Mouse (Mus musculus) lung, postnatal 10 days (tissue): ENCODE data around the gene Nipal3.

Experiments
- DNase-seq: peaks from one replicate; pipeline ENCODE4 v3.0.0; 2021

Gene Nipal3

DNA sequence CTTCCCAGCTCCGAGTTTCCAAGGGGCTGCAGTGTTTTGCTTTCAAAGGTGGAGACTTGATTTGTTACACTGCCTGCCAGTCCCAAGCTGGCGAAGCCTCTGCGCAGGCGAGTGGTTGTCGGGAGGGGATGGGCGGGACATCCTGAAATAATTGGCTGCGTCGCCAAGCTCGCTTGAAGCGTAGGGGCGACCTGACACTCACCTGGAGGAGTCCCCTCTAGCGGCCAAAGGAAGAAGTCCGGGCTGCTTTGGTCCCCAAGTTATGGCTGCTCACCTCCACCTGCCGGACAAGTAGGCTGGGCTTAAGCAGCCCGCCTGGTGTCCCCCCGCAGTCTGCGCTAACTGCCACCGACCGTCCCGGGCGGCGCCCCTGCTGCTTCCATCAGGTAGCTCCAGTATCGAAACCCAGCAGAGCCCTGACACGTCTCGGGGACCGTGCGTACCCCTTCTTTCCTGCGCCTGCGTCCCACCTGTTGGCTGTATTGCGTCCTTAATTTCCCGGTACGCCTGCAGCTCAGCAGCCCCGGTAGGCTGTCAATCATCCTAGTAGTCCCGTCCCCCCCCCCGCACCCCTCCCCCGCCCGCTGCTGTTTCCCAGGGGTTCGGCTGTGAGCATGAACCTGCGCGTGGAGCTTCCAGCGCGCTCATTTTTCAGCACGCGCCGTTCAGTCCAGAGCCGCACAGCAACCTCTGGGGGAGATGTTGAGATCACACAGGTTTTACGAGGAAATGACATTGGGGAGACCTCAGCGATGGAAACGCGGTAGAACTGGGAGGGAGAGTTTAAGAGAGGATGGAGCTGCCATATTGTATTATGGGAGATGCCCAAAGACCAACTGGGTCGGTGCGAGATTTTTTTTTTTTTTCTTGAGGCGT, at the start of gene Nipal3, which contains the start of gene Stpg1:
Gene Nipal3, minus strand, starts transcription at position 518 of the 876 bp plus-strand sequence.
Gene Stpg1, plus strand, starts transcription at position 270 of the 876 bp plus-strand sequence.
- peak; percentile 94 for DNase-seq

DNA sequence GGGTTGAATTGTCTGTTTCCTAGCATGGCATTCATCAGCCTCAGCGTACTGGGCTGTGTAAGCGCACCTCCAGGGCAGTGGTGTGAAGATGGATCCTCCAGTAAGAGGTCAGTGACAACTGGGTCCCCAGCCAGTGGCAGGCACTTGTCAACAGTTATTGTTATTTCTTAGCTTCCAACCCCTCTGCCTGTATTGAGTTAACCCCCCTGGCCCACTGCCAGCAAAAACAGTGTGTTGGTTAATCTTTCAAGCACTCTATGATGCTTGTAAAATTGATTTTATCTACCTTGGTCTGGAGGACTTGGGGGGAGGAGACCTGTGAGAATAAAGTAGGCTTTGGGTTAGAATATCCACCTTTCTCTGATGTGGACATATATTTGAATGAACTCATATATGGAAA, 49.4 kb upstream of the Nipal3 start:
- DNase-seq, result no peak

DNA sequence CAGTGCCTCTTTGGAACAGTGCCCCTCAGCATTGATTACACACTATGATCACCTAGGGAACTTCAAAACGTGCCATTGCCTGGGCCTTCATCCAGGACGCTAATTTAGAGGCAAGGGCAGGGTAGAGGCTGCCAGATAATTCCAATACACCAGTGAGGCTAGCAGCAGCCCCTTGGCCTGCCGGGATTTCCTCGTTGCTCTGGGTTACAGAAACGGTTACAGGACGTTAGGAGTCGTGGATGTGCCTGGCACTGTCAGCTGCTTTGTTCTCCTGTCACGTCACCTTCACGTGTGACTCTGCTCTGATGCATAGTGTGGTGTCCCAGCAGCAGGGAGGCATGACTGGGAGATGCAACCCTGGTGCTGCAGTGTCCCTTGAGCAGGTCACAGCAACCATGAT, 45.2 kb upstream of the Nipal3 start:
- no peak for DNase-seq

DNA sequence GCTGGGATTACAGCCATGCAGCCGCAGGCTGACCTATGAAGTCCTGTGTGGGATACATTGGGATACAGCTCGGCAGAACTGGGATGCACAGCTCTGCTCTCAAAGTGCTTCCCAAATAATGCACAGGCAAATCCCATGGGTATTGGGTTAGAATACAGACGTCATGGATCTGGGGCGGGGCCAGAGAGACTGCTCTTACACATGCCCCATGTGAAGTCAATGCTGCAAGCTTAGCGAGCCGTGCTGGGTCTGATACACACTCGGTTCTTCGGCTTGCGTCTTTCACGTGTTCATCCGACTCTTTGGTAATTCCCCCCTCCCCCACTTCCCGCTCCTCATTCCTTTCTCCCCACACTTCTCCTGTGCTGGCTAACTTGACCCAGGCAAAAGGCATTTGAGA, 44.2 kb upstream of the Nipal3 start:
- no peak for DNase-seq

DNA sequence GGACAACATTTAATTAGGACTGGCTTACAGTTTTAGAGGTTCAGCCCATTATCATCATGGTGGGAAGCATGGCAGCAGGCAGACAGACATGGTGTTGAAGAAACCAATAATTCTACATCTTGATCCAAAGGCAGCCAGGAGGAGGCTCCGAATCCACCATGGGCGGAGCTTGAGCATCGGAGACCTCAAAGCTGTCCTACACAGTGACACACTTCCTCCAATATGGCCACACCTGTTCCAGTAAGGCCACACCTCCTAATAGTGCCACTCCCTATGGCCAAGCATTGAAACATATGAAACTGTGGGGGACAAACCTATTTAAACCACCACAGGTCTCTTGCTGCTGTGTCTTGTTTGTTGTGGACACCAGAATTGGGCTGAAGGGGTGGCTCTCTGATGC, 40.2 kb upstream of the Nipal3 start:
- no peak for DNase-seq

DNA sequence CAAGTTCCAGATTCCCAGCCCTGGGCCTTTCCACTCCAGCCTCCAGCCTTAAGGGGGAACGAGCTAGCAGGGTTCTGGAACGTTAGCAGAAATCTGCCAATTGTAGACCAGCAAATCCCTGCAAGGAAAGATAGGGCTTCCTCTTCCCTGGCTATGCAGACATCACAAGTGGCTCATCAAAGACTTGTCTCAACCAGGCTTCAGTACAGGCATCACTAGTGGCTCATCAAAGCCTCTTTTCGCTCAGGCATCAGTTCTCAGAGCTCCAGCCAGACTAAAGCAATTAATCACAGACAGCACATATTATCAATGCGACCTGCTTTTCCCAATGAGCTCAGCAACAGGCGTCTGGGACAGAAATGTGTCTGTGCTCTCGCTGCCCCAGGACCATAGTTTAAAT, 38.2 kb upstream of the Nipal3 start:
- no peak for DNase-seq

DNA sequence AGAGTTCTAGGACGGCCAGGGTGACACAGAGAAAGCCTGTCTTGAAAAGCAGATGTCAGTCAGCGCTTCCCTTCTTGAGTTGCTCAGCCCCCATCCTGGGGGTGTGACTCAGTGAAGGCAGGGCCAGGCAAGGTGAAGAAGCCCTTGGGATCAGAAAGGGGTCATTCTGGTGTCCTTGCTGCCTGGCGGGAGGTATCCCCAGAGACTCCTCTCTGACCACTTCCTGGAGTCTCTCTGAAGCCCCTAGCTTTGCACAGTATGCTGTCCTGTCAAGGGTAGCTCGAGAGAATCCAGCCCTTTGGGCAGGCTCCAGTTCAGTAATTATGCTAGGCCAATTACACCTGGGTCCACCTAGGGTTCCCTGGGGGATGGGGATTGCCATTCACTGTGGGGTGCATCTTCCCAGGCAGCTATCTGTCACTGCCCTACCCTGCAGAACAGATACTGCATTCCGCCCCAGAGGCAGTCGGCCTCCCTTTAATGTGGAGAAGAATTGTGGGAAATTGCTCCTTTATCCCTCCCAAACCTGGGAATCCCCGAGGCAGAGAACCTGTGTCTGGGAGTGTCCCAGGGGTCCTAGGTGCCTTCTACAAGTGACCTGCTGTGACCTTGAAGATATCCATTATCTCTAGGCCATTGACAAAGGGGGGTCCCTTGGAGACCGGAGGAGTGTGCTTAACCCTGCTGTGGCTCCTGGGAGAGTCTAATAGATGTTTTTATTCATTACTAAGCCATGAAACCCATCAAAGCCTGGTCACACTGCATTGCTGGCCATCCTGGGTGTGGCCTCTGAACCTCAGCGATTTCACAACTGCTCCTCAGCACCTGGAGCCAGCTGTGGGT, 37.2 kb upstream of the Nipal3 start:
- DNase-seq, result no peak

DNA sequence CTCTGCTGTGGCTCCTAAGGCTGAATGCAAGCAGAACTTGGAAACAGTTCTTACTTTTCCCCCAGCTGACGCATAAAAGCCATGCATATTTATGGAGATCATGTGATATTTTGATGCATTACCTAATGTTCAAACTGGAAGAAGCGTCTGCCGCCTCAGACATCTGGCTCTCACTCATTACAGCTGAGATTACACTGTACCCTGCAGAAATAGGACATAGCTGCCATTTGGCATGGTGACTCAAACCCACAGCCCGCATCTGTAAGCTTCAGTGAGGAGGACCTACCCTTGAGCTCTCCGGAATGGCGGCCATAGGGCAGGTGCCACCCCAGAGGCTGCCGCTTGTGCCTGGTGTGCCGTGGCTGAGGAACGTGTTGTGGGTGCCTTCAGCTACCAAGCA, 36.4 kb upstream of the Nipal3 start:
- DNase-seq, result no peak

DNA sequence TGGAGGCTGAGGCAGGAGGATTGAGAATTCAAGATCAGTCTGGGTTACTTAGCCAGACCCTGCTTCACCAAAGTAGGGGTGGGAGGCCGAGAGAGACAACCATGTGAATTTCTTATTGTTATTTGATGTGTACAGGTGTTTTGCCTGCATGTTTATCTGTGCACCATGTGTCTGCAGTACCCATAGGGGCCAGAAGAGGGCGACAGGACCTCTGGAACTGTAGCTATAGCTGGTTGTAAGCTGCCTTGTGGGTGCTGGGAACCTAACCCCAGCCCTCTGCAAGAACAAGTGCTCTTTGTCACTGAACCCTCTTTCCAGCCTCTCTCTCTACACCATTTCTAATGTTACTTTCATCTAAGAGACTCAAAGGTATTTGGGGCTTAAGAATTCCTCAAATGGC, 35.4 kb upstream of the Nipal3 start:
- DNase-seq, result no peak

DNA sequence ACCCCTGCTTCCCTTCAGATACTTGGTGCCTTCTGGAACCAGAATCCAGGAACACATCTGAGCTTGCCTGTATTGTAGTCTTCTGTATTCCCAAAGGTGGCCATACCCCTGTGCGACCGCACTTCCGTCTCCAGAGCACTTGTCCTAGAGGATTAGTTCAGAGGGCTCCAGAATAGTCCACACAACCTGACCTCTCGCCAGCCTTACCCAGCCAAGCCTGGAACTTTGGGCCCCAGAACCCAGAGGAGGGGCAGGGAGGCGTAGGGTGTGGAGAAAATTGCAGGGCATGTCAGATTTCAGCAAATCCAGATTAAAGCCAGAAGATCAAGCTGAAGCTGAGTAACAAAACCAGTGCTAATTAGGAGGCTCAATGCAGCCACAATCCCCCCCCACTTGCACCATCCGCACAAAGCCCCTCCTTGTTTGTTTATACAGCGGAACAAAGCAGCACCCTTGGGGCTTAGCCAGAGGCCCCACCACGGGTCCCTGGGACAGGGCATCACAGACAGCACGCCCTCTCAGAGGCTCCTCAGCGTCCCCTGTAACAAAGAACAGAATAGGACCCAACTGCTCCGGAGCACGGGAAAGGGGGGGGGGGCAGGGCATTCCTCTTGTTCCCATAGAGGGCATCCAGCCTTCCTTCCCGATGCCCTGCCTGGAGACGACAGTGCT, 31.3 kb upstream of the Nipal3 start:
- no peak for DNase-seq

DNA sequence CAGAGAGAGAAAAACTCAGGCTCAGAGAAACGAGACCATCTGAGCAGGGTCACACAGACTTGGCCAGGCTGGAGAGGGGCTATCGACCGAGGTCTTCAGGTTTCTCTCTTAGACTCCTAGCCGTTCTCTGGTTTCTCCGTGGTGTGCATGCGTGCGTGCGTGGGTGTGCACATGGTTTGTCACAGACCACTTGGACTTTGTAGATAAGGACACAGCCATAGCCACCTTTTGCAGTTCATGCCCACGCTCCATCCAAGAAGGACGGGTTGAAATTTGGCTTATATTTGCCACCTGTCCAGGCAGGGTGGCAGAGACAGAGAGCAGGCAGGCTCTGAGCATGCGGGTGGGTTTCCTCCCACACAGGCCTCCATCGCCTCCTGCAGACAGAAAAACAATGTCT, 30.2 kb upstream of the Nipal3 start:
- DNase-seq, result no peak

DNA sequence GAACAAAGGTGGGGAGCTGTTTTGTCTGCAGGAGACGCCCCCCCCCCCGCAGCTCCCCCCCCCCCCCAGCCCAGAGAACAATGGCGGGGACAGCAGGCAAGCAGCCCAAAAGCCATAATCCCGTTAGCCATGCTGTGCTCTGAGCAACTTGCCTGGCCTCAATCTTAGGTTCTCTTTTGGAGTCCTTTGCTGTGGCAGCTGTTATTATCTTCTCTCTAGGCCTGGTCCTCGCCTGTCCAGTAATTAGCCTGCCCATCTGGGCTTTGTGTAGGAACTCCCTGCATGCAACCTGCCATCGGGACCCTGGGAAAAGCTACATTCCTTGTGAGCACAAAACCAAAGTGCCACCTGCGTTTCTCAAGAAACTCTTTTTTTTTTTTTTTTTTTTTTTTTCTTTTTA, 29.1 kb upstream of the Nipal3 start:
- no peak for DNase-seq

DNA sequence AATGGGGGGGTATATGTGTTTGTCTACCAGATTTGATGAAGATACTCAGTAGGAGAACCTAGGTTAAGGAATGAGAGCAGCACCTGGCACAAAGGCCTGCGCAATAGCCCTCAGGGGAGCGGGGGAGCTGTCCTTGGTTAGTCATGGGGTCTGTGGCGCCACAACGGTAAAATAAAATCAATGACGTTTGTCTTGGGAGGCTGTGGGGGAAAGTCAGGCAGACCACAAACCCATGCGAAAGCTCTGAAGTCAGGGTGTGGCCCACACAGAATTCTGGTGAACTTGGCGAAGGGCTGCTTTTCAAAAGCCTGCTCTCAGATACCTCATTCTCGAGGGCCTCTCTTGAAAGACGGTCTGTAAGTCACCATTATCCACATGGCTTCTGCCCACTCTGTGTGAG, 25.6 kb upstream of the Nipal3 start:
- no peak for DNase-seq

DNA sequence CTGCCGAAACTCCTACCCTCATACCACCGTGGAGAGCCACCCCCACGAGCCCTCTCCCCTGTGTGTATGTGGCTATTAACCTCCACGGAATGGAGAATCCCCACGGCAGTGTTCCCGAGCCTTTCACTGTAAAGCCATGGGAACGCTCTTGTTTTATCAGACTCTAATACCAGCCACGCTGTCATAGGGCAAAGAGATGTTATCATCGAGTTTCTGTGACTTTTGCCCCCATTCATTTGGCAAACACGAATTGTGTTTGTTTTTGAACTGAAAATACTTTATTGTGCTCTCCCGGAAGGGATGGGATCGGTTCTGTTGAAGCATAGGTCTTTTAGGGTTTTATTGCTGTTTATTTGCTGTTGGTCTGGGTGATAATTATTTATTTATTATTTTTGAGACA, 23.3 kb upstream of the Nipal3 start:
- no peak for DNase-seq

DNA sequence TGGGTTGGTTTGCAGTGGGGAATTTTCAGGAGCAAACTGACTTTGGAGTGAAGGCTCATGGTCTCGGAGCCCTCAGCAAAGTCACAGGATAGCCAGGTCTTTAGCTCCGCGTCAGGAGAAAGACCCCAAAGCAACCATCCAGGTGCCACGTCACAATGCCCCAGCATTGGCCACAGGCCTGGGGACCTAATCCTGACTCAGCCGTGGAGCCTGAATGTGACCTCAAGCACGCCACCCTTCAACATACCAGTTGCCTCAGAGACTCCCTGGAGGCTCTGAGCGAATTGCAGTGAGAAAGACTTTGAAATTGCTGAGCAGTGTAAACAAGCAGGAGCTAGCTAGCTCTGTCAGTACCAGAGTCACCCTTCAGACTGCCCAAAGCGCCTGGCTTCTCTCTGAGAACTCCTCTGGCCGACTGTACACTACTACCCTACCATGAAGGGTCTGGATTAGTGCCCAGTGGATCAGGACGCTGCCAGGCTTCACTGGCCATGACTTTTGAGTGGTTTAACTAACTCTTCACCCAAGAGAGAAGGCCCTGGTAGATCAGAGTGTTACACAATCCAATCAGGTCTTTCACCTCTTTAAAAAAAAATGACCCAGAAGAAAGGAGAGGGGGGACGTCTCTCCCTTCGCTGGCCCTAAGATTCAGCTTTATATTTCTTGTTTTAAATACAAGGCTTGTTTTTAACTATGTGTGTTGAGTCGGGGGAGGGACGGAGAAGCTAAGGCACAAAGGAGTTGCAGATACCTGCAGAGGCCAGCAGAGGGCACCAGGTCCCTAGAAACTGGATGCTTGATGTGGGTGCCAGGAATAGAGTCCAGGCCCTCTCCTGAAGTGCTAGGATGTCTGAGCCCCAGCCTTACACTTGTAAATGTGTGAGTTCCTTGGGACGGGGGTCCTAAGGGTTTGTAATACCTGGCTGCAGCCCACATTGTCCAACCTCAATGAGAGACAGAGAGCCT, 21.8 kb upstream of the Nipal3 start:
- peak; percentile 73 for DNase-seq

DNA sequence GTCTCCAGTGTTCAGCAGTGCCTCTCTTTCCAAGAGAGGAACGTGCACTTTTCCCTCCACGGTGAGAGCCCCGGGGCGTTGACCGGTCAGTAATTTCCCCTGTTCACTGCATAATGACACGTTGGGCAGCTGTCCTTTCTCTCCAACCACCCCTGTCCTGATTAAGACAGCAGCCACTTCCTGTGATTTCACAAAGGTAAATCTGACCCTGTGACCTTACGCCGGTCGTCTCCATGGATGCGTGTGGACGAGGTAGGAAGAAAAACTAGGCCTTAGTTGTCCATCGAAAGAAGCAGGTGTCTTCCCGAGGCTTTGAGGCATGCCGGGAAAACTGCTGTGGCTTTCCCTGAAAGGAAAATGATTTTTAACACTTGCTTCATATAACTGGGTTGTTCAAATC, 20.1 kb upstream of the Nipal3 start:
- DNase-seq, result no peak

DNA sequence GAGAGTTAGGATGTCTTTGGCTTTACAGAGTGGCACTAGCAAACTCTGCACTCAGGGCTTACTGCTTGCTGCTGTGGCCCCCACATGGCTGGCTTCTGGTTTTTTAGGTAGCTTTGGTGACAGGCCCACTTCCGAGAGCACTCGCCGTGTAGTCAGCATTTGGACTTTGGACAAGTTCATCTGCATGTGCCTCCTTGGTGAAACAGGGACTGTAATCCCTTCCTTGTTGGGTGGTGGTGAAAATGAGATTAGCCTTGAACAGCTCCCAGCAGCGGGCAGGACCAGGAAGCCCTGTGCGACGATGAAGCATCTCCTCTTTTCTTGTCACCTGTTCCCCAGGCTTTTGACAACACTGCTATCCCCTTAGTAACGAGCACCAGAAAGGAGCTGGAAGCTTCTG, 19.0 kb upstream of the Nipal3 start:
- DNase-seq, result no peak

DNA sequence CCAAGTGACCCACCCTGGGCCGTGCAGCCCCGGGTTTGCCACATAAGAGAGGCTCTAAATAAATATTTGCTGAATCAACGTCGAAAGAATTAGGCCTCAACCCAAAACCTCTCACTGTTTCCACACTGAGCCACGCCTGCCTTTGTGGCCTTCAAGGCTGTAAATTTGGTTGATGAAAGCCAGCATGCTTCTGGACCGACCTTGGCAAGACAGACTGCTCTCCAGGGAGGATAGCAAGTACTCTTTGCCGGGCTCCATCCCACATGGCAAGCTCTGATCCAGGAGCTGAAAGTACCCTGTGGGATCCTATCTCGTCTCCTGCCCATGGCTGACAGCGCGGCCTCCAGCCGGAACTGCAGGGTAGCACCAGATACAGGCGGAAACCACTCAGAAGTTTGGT, 14.7 kb upstream of the Nipal3 start:
- DNase-seq, result no peak

DNA sequence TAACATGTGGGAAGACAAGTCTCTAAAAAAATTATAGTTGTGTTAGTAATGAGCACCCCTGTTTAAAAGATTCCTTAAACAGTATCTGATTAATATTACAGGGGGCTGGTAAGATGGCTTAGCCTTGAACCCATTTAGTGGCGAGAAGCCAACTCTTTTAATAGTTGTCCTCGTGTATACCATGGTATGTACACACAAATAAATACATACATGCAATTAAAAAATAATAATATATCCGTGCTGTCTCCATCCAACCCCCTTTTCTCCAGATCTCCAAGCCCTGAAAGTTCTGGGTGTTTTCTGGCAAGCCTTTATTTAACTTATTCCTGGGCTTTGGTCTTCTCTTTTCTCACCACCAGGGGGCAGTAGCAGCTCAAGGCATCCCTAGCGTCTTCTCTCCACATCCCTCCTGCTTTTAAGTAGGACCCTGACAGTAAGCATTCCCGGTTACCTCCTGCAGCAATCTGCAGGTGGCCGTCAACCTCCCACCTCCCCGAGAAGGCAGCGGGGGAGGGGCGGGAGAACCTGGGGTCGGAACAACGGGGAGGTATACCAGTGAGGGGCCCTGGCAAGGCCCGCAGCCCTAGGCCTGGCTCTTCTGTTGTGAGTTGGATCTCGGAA, 13.7 kb upstream of the Nipal3 start:
- DNase-seq, result peak; percentile 87

DNA sequence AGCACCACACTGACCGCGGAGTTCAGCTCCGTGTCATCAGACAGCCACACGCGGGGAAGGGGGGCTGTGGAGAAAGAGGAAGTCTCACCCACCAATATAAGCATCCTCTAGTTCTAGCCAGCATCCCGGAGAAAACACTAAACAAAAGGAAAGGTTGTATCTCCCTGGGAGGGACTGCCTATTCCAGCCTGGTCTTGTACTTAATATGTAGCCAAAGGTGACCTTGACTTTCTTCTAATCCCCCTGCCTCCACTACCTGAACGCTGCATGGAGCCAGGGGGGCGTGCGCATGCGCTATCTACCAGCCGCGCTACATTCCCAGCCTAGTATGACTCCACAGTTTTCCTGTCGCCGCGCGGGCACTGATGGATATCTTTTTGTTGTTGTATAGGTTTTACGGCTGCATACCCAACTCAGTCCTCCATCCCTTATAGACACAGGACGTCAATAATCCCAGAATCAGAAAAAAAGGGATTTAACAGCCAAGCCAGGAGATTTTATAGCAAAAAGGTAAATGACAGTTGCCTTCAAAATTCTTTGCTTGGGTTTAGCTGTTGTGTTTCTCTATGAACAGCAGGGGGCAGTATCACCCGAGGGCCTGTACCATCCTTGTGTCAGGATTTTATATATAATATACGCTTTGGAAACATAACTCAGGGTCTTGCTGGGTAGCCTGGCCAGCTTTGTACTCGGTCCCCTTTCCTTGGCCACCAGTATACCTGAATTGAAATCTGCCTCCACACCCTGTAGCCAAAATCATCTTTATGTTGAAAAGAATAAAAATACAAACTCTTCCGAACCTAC, 12.9 kb upstream of the Nipal3 start:
- DNase-seq, result peak; percentile 27

DNA sequence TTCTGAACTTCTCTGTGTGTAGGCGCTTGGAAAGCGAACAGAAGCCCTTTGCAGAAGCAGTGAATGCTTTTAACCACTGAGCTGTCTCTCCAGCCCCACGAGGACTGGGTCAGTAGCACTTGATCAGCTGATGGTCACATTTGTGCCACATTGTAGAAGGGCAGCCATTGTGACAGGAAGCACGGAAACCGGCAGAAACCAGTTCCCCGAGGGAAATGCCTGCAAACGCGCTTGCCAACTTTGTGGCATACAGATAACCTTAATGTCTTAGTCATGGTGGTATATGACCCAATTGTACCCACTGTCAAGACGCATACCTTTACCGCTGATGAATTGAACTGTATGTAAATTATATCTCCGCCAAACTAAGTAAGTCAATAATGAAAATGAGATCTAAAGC, 11.0 kb upstream of the Nipal3 start:
- DNase-seq, result no peak
